Mouse (Mus musculus) granulocyte monocyte progenitor cell, adult 5-6 weeks (primary cell): ENCODE data around the gene Nptxr. TPM values are rescaled to one million over a fixed set of nuclear protein-coding genes. Genes with fewer than 3 reads are reported as not detected.
A peak's percentile ranks its signal among the peaks of the same experiment; 100 is the strongest.

Experiments used
- ATAC-seq: replicated peaks from 2 replicates; pipeline ENCODE4 v1.8.0; 2016; ENCODE audit warnings: mild to moderate bottlenecking, moderate TSS enrichment, inconsistent platforms; ENCODE audit not compliant: poor library complexity, severe bottlenecking
- total RNA-seq, 2 experiments: library from RNA; stranded (forward) in 1 of 2; stranded (reverse) in 1 of 2; fragments of 200-712, 200-1000 nt in 1 of 2; fragments of >200 nt in 1 of 2; fragmentation: Nextera tagmentation in 1 of 2; gene quantifications; 2 replicates each; pipeline ENCODE4 v1.2.3; 2014 to 2017

Nptxr gene
- total RNA-seq (2014; fragmentation: Nextera tagmentation) (0.52 and 0.85 TPM in 2 replicates), total RNA-seq (2017) (0.04 and 0.31 TPM in 2 replicates)

DNA sequence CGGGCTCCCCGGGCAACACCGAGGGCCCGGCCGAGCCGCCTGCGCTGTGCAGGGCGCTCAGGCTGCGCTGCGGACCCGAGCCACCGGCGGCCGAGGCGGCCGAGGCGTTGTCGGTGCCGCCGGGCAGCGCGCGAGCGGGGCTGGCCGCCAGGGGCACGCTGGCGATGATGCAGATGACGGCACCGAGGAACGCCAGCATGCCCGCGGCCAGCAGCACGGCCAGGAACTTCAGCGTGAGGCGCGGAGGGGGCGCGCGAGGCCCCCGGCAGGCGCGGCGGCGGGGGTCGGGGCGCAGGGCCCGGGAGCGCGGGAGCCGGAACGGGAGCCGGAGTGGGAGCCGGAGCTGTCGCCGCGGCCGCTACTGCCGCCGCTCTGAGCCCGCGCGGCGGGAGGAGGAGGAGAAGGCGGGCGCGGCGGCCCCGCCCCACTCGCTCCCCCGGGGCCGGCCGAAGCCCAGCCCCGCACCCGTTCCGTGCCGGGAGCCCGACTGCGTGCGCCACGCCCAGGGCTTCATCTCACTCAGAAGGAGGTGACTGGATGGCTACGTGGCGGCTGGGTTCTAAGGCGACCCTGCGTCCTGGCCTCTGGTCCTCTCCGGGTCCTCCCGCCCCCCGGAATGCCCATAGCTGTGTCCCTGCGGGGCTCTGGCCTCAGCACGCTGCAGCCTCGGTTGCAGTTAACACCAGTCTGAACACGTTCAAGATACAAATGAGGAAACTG is at the start of gene Nptxr:
Gene Nptxr (minus strand): TSS at position 415 of the 720 bp plus-strand sequence.
- ATAC-seq, result peak; percentile 38

DNA sequence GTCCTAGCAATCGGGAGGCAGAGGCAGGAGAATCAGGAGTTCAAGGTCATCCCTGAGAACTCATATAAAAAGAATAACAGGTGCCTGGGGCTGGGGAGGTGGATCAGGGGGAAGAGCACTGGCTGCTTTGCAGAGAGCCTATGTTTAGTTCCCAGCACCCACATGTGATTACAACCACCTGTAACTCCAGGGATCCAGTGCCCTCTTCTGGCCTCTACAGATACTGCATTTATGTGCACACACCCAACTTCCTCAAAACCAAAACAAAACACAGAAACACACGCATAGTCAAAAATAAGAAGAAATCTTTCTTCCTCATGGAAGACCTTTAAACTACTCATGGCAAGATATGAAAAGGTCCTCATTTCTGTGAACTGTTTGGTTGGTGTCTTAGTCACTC is 45.6 kb upstream of the Nptxr start:
- ATAC-seq, result no peak

DNA sequence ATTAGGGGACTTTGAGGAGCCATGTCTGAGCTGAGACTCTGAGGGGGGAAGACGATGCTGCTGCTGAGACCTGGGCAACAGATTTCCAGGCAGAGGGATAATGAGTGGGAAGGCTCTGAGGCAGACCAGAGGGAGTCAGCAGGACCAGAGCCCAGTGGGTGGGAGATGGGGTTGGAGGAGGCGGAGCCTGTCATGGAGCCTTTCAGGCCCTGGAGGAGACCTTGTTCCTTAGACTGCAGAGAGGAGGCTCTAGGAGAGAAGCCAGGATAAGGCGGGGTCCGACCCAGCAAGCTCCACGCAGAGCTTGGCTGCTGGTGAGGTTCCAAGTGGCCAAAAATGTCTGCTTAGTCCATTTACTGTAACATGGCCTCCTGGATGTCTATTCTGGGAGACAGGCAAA is 42.5 kb upstream of the Nptxr start:
- no peak for ATAC-seq

DNA sequence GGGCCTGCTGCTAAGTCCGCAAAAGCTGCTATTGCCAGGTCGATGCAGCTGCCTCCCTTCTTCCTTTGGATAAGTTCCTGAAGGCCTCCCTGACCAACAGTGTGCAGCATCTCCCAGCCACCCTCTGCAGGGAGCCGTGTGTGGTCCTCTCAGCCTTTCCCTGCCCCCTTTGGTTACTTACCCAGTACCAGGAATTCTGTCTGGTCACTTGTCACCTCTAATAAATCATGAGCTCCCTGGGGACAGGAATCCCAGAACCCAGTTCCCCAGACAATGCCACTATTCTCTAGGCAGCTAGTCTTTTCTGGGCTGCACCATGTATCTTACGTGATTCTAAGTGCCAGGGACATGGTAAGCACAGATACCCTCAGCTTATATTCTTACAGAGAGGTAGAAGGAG is 41.4 kb upstream of the Nptxr start:
- no peak for ATAC-seq

DNA sequence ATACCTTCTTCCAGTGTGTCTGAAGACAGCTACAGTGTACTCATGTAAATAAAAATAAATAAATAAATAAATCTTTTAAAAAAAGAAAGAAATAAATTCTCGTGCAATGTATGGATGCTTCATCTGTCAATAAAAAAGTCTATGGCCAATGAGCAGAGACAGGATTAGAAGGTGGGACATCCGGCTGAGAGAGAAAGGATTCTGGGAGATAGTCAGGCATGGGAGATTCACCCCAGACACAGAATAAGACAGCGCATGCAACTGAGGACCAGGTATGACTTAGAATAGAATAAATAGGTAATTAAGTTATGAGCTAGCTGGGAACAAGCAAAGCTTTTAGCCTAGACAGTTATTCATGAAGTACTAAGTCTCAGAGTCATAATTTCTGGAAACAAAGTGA is 38.4 kb upstream of the Nptxr start:
- ATAC-seq, result no peak

DNA sequence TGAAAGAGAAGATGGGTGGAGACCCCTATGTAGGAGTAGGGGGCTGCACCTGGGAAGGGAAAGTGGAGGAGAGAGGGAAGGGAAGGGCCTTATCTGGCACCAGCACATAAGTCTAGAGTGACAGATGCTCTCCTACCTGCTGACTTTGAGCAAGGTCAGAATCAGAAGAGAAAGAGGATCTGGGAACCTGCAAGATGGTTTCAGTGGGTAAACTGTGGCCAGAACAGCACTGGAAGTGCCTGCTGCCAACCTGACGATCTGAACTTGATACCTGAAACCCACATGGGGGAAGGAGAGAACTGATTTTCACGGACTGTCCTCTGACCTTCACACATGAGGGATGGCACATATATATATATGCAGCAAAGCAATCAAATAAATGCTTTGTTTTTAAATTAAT is 35.7 kb upstream of the Nptxr start:
- ATAC-seq, result no peak

DNA sequence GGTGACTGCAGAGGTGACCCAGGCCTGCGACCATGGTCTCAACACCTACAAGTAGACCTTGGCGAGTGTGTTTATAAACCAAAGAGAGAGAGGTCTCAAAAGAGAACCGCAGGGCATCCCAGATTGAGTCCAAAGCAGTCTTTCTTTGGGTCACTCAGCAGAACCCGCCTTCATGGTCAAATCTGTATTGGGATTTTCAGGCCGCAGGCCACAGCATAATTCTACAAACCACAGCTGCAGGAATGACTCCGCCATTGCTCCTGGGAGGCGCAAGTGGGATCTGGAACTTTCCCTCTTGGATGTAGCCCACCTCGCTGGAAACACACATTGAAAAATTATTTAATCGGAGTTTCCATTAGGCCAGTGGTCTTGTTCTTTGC is 30.3 kb upstream of the Nptxr start:
- ATAC-seq, result no peak

DNA sequence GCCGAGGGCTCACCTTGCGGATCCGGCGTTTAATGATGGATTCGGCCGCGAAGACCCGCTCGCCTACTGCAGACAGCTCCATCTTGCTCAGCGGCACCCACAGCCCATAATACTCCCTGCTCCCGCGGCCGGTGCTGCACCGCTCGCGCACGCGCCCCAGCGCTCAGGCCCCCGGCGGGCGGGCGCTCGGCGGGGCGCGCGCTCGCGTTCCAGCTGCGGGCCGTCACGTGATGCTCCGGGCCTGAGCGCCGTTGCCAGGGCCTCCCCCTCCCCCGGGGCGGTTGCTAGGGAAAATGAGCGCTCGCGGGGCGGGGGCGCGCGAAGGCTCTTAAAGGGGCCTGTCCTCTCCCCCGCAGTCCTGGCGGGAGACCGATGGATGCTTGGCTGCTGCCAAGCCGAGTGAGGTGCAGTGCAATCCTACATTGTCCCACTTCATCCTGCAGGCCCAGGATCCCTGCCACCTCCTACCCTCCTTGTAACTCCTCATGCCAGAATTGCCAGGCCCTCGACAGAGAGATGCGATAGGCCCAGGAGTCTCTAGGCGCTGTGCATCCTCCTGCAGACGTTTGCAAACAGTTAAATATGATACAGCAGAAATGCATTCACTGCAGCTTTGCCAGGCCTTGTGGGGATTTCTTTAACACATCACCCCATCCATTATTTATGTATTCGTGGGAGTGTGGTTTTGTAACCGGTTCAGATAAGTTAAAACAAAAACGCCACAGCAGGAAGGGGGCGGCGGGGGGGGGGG is 29.7 kb upstream of the Nptxr start, which contains the start of the genes Npcd and Cbx6:
Gene Npcd (minus strand): TSS at position 108 of the 751 bp plus-strand sequence.
Gene Cbx6 (minus strand): TSS at position 559 of the 751 bp plus-strand sequence.
- ATAC-seq, result peak; percentile 64

DNA sequence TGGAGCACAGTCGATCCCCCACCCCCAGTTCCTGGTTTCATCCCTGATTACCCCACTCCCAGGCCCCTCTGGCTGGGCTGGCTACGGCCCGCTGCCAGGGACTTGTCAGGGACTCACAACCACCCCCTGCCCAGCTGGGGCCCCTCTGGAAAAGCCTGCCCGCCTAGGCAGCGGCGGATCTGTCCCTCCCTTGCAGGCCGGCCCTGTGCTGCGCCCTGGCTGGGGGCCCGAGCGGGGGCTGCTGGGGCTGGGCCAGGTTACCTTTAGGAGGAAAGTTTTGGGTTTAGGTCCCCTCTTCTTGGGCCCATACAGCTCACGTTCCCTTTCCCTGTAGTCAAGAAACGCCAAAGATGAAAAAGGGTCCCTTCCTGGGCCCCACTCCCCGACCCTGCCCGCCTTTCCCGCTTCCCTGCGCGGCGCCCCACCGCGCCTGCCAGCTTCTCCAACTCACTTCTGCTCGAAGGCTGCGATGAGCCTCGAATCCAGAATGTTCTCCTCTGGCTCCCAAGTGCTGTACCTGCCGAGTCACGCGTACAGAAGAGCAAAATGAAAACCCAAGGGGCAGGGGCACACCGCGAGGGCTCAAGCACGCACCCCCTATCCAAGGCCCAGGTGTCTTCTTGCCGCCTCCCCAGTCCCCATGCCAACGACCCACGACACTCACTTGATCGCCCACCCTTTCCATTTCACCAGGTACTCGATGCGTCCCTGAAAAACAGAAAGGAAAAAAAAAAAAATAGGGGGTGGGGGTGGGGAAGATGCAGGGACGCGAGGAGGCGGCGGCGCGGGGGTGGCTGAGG is 28.9 kb upstream of the Nptxr start:
- ATAC-seq, result no peak

DNA sequence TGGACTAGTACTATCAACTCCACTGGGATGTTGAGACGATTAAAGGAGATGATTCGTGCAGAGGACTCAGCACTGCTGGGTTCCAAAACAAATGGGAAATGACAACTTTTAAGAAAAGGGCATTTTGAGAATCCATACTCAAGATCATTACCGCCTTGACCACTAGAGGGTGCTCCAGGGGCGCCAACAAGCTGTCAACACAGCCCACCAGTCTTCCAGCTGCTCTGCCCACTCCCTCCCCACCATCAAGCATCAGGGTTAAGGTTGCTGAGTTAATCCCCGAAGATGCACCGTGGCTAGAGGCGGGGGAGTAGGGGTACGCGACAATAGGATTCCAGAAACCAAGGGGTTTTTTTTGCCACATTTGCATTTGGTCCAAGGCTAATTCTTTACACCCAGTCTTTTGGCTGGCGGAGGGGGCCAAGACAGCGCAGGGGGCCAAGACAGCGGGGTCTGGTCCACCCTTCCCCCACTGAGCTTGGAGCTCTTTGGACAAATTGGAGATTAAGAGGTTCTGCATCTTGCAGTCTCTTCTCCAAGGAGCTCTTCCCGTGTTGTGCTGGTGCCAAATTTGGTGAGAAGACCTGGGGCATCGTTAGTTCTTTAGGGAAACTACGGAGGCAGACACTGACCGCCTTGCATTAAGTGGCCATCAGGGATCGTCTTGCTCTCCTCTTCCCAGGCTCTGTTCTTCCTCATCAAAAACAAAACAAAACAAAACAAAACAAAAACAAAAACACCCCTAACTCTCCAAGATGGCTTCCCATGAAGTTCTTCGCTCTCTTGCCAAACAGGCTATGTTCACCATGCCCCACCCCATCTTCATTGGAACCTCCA is 27.7 kb upstream of the Nptxr start:
- peak; percentile 47 for ATAC-seq

DNA sequence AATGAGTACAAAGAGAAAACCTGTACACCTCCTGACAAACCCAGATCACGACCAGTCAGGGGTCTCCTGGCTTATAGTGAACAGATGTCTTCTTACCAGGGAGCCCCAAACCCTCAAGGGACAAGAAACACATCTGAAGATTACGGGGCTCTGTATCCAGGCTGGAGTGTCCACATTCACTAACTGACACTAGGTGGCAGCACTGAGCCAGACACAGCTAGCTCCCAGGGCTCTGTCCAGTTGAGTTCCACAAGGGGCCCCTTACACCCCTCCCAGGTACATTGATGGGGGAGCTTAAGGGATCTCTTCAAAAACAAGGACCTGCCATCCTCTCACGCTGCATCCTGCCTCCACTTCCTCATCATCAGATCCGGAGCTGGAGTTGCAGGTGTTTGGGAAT is 25.8 kb upstream of the Nptxr start:
- peak; percentile 49; the same call in 1 of the 2 replicates for ATAC-seq

DNA sequence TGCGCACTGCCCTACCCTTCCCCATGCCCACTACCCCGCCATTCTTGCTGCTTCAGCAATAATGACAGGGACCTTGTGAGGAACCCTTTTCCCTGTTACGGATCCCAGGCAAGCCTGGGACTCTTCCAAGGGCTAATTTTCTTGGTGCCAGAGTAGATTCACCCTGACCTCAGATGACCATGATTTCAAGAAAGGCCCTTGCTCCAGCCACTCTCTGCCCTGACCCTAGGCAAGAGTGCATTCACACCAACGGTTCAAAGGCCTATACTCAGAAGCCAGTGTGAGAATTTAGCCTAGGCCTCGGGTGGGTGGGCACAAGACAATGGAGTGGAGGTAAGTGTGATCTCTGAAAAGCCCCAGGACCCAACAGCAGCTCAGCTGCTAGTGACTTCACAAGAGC is 24.9 kb upstream of the Nptxr start:
- ATAC-seq, result no peak

DNA sequence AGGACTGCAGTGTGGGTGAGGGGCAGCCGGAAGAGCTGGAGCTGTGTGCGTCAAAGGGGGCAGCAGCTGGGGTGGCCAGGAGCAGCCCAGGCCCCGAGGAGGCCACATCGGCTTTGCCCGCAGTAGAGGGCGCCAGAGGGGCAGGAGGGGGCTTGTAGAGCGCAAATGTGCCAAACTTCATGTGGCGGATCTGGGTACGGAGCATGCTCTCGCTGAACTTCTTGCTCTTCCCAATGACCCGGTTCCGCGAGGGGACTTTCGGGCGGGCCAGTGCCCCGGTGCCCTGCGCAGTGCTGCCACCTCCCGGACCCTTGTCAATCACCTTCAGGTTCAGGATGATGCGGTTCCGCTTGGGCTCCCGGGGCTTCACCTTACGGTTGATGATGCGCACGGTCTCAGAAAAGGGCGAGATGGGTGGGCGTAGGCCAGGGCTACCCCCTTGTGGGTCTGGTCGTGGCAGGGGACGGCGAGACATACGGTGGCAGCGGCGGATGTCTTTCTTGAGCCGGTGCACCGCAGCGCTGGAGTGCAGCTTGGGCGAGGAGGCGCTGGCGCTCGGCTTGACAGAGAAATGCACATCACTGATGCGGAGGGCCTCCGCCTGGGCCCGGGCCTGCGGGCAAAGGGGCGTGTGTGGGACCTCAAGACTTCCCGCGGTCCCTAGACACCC is 23.9 kb upstream of the Nptxr start:
- ATAC-seq, result no peak

DNA sequence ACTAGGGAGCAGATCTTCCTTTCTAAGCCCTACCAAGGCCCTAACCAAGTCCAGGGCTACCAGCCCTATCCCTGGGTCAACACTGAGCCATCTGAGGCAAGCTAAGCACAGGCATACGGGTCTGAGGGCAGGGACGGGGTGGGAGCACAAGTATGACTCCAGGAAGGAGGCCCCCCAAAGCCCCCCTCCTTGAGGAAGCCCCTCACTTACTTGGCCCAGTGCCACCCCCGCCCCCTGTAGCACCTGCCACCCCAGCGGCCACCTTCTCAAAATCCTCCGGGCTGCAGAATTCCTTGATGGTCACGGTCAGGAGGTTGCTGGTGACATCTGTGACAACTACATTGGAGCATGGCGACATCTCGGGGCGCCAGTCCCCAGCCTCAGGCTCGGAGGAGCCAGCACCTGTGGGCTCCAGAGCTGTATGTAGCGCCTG is 23.2 kb upstream of the Nptxr start:
- no peak for ATAC-seq

DNA sequence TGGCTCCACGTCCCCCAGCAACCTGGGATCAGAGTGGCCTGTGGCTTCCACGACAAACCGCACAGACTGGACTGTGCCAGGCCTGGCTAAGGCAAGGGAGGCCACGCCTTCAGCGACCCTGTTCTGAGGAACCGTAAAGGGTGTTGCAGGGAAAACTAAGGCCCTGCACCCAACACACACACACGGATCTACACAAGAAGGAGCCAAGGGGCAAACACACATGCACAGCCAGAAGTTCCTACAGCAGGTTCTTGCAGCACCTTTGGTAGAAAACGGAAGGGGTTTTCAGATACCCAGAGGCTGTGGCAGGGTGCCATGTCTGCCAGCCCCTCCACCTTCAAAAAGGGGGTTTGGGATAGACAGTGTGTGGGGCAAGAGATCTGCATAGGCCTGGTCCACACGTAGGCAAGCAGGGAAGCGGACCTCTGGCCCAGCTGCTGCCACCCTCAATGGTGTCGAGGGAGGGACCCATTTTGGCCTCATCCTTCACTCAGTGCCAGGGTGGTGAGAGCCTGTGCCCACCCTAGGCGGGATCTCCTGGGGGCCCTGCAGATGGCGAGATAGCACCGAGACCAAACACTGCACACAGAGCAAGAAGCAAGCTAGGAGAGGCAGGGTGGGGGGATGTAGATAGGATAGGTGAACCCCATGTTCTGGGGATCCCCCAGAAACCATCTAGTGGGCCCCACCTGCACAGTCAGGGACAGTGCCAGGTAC is 22.7 kb upstream of the Nptxr start:
- no peak for ATAC-seq

DNA sequence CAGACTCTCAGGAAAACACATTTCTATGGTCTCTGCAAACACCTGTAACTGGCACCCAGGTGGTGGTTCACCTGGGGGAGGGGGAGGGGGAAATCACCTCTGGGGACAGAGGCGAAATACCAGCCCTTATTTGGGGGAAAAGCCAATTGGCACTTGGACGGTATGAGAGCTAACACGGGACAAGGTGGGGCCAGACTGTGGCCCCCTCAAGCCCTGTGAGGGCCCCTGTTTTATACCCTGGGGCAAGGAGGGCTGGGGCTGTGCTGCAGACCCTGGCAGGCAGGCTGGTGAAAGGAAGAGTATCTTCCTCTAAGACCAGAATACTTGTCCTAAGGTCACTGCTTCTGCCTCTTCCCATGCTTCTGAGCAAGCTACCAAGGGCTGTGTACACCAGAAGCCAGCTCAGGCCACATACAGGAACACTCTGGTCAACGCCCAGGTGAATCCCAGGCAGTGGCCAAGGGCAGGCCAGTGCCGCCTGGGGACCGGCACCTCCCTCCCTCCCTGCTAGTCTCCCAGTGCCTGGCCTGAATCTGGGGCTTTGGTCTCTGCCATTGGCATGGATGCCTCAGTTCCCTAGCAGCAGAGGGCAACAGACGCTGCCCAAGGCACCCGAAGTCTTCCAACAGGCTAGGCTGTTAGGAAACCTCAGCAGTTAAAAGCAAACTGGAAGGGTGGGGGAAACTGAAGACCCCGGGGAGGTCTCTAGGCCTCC is 21.8 kb upstream of the Nptxr start:
- ATAC-seq, result no peak

DNA sequence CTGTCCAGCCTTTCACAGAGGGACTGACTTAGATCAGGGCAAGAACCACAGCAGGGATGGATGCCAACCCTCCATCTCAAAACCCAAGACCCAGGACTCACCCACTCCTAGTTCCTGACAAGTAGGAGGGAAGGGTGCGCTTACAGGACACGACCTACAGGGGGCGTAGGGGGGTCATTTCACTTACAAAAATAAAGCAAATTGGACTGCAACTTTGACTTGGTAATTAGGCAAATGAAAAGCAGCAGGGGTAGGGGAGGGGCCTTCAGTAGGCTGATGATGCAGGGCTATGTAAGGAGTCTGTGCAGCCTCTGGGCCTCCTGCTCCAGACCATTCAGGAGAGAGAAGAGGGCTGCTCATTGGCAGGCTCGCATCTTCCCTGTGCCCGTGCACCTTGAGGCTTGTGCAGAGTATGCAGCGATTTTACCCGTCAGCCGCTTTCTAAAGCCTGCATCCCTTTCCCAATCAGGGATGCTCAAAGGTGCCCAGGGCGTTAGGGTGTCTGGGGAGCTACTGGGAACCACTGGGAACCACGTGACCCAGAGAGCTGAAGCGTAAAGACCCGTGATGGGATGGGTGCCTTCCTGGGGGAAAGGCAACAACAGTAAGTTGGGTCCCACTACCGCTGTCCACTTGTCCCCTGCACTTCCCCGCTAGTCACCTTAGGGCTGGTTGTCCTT is 20.7 kb upstream of the Nptxr start:
- peak; percentile 37; the same call in 1 of the 2 replicates for ATAC-seq
